Mouse (Mus musculus): ENCODE results near the gene Ednrb.

- TF ChIP-seq CTCF (IDR thresholded peaks at IDR 0.05; ENCODE audit: borderline replicate concordance, insufficient read depth, low read length) (no peak), POLR2A (IDR thresholded peaks at IDR 0.05; ENCODE audit: low read depth, low read length) (no peak)
Observed at GRCm38 (mm10) chr14:103850071-103850845, 6.1 kb upstream of the Ednrb start.
